Mouse (Mus musculus): Measurements from ENCODE around the gene Nr1h4.

The Nr1h4 gene

DNA sequence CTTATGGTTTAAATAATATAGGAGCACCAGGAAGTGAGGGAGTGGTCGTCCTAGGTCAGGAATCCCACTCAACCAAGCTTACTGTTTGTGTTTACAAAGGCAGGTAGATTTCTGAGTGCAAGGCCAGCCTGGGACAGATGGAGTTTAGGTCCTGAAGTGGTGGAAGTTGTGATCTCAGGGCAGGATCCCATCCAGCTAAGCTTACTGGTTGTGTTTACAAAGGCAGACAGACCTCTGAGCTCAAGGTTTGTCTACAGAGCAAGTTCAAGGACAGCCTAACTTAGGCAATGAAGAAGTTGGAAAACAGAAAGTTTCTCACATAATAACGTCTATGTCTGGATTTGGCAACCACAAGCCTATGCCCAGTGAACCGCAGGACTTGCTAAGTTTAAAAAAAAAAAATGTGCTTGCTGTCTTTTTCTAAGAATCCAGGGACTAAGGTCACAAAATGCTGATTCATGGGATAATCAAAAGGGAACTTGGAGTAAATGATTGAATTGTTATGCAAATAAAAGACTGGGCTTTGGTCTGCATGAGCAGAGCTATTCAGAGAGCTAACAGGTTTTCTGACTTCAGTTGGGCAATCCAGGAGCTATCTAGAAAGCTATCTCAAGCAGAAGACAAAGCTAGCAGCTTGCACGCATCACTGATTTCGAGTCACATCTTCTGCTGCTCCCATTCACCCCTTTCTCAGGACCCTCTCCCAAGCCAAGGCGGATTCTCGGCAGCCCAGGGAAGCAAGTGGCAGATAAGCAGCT, 62.6 kb downstream of the Nr1h4 start:
- no peak for DNase-seq

DNA sequence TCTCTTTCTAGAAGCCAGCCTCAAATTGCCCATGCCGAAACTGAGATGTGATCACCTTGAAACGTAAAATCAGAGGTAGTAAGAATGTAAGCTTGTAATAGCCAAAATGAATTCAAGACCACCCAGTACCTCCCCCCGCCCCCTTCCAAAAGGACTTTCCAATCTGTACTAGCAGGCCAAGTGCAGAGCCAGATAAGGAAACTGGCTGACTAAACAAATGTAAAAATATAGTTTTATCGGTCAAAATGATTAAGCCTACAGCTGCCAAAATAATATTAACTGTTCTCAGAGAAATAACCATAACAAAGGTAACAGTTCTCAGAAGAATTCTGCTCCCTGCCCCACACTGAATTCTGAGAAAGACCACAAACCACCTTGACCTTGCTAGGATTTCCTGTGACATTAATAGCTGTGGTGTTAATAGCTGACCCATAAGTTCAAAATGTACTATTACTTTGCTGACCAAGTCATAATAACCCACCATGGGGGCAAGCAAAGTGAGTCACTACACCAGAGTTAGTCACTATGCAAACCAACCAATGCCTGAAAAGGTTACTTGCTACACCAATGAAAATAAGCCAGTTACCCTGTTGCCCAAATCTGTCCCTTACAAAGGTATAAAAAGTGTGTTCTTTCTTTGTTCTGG, 68.5 kb downstream of the Nr1h4 start:
- no peak for DNase-seq

GRCm38 (mm10) chr10:89462890-89463289, 70.5 kb downstream of the Nr1h4 start:
- DNase-seq, result no peak

DNA sequence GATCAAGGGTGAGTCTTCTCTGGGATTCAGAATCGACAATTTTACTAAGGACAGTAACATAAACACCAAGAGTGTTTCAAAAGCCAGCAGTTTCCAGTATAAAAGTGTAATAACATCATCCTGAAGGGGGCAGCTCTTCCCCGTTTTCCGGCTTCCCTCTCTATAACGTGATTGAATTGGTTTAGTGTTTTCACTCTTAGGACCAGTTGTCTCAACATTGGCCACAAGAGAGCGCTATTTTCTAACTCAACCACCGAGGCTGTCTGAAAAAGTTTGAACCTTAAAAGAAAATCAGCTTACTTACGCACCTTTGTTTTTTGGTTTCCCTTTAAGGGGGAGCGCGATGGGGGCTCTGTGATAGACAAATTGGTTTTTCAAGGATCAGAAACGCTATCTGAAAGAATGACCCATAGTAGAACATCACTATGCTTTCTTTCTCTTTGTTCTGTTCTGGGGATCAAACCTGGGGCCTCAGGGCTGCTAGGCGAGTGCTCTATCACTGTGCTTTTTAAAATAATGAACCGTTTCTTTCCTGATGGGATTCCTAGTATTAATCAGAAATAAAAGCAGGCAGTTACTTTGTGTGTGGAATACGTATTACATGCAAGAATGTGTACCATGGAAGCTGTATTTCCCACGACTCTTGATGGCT, 71.4 kb downstream of the Nr1h4 start:
- DNase-seq, result peak; percentile 76

GRCm38 (mm10) chr10:89460972-89461371, 72.4 kb downstream of the Nr1h4 start:
- no peak for DNase-seq

DNA sequence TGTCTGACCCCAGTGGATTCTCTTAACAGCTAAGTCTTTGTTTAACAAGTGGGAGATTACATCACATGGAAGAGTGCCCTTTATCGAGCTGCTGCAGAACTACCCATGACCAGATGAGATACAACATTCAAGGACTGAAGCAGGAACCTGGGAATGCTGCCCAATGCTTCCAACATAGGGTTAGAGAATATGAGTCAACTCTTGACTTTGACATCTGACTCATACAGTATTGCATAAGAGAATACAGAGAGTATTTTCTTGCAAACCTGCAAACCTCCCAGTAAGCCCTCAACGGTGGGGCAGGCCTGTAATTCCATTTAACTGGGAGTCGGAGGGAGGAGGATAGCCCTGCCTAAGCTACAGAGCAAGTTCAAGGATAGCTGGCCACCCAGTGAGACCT, 74.6 kb downstream of the Nr1h4 start:
- no peak for DNase-seq

DNA sequence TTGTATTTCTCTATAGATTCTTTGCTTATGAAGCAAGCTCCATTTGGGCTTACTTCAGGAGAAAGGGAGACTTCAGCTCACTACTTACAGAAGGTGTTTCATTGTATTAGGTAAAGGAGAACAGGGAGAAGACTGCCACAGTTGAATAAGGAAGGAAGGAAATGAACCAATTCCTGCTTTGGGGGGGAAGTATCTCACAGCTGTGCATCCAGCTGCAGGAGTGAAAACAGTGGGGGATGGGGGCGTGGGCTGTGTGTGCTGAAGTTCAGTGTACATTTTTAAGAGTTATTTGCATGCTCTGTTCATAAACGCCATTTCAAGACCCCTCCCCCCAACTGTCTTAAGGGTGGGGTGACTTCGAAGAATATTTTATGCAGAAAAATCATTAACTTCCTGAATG, 79.6 kb downstream of the Nr1h4 start:
- no peak for DNase-seq

- no peak for DNase-seq
These were observed 80.2 kb downstream of the Nr1h4 start for GRCm38 (mm10) chr10:89453068-89453641.

GRCm38 (mm10) chr10:89450411-89450810, 83.0 kb downstream of the Nr1h4 start:
- no peak for DNase-seq

GRCm38 (mm10) chr10:89444381-89444780, 89.0 kb downstream of the Nr1h4 start:
- DNase-seq, result no peak

GRCm38 (mm10) chr10:89443623-89444151, 89.7 kb downstream of the Nr1h4 start, which contains the start of gene Gas2l3:
Gas2l3 (minus strand) TSS chr10:89443967.
- peak; percentile 81 for DNase-seq

GRCm38 (mm10) chr10:89443115-89443622, 90.2 kb downstream of the Nr1h4 start:
- no peak for DNase-seq

- DNase-seq, result no peak
These were observed 90.7 kb downstream of the Nr1h4 start for GRCm38 (mm10) chr10:89442640-89443039.

DNA sequence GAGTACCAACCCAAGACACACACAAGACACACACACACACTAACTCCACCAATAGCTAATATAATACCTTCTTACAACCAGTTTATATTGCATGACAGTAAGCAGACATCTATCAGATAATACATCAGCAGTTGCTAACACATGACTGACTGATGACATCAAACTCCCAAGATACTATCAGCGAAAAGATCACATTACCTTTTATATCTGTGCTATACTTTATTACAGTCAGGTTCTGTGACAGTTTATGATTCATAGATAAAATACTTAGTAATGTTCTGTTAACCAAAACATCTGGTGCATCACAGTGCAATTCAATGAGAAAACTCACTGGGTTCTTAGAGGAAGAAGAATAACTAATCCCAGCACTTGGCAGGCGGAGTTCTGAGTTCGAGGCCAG, 91.4 kb downstream of the Nr1h4 start:
- DNase-seq, result no peak

GRCm38 (mm10) chr10:89439380-89439779, 94.0 kb downstream of the Nr1h4 start:
- DNase-seq, result no peak

GRCm38 (mm10) chr10:89437996-89438395, 95.4 kb downstream of the Nr1h4 start:
- DNase-seq, result no peak

GRCm38 (mm10) chr10:89437472-89437871, 95.9 kb downstream of the Nr1h4 start:
- DNase-seq, result no peak

GRCm38 (mm10) chr10:89435920-89436319, 97.5 kb downstream of the Nr1h4 start:
- peak; percentile 30 for DNase-seq

DNA sequence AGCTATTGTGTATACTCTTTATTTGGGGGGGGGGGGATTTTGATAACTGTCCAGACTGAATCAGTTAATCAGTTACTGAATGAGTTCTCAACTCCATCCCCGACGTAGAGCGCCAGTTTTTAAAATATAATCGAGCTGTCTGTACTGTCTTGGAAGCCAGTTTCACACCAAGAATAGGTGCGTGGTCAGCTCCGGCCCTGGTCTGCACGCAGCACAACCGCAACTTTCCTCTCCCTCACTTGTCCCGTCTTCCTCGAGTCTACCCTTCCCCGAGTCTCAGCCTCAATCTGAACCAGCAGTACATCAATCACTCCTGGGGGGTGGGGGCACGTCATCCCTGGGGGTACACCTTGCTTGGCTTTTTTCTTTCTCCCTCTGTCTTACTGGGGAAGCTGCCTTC, 98.0 kb downstream of the Nr1h4 start:
- DNase-seq, result no peak

- no peak for DNase-seq
These were observed 98.7 kb downstream of the Nr1h4 start for GRCm38 (mm10) chr10:89434509-89435210.

DNA sequence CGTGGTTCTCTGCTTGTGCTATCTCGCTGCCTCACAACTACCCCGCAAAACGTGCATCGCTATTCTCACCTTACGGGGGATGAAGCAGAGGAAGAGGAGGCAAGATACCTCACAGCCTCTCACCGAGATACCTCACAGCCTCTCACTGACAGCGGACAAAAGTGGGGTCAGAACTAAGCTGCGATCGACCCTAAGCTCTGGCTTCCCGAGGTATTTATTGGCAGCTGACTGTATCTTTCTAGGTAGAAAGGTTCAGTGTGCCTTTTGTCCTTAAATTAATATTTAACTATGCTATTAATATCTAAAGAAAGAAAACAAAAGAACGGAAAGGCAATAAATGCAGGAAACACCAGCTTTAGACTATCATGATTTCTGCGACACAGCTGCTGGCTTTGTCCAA, 100.6 kb downstream of the Nr1h4 start:
- no peak for DNase-seq

DNA sequence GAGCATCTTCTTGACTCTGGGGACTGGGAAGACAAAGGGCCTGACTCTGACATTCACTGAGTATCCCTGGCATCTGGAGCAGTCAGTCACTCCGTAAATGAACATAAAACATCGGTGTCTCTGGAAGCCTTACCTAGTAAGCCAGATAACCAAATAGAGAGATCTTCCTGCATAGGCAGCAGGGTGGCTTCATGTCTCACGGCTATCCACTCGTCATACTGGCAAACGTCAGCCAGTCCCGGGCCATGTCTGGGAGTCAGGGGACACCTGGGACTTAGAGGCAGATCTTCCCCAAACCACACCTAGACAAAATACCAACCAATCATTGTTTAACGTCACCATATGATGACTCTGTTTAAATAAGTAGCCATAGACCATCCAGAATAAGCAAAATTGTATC, 102.6 kb downstream of the Nr1h4 start:
- no peak for DNase-seq
